Mouse (Mus musculus) C2C12 (cell line): ENCODE results near the gene Cnnm2. TPM values are rescaled to one million over a fixed set of nuclear protein-coding genes. Genes with fewer than 3 reads are reported as not detected.

Experiments used
- H3K27me3 ChIP-seq: one replicate; pipeline ENCODE4 v1.6.1; 2011; ENCODE audit not compliant: control insufficient read depth, insufficient read depth, insufficient read length
- H3K36me3 ChIP-seq: one replicate; pipeline ENCODE4 v1.6.1; 2011; ENCODE audit not compliant: control insufficient read depth, insufficient read depth
- H3K4me3 ChIP-seq: one replicate; pipeline ENCODE4 v1.5.1; 2011; ENCODE audit warnings: mild to moderate bottlenecking, control low read depth; ENCODE audit not compliant: poor library complexity, insufficient read depth, severe bottlenecking
- H3K79me2 ChIP-seq: one replicate; pipeline ENCODE4 v1.6.1; 2011; ENCODE audit not compliant: control insufficient read depth, insufficient read depth
- H3K79me3 ChIP-seq: one replicate; pipeline ENCODE4 v1.6.1; 2011; ENCODE audit warnings: low read depth, control low read depth
- H3ac ChIP-seq: one replicate; pipeline ENCODE3; 2011; ENCODE audit warnings: low read depth; ENCODE audit not compliant: control insufficient read depth, insufficient read length
- CEBPB ChIP-seq: IDR thresholded peaks from one replicate; pipeline ENCODE4 v1.6.1; 2011; ENCODE audit warnings: low read depth, mild to moderate bottlenecking, control low read depth, moderate library complexity
- CTCF ChIP-seq: IDR thresholded peaks from one replicate; pipeline ENCODE4 v1.5.1; 2011; ENCODE audit not compliant: control insufficient read depth, insufficient read depth, insufficient read length
- FOSL1 ChIP-seq: IDR thresholded peaks from one replicate; pipeline ENCODE4 v1.8.0; 2011; ENCODE audit warnings: mild to moderate bottlenecking, low read length; ENCODE audit not compliant: poor library complexity, insufficient read depth, severe bottlenecking
- MAX ChIP-seq: IDR thresholded peaks from one replicate; pipeline ENCODE4 v1.6.1; 2011; ENCODE audit warnings: mild to moderate bottlenecking, control low read depth
- MYOD1 ChIP-seq: IDR thresholded peaks from one replicate; pipeline ENCODE4 v1.6.1; 2011; ENCODE audit warnings: low read depth; ENCODE audit not compliant: control insufficient read depth, insufficient read length
- MYOG ChIP-seq: IDR thresholded peaks from one replicate; pipeline ENCODE4 v1.6.1; 2011; ENCODE audit not compliant: control insufficient read depth, insufficient read length; ENCODE audit errors: extremely low read depth
- USF1 ChIP-seq: IDR thresholded peaks from one replicate; pipeline ENCODE4 v1.6.1; 2011; ENCODE audit warnings: low read depth, mild to moderate bottlenecking, control low read depth, moderate library complexity
- polyA plus RNA-seq: library from polyadenylated mRNA; unstranded; fragments of >200 nt; fragmentation: generic; extraction: Trizol; gene quantifications from one replicate; pipeline ENCODE4 v1.2.1, GENCODE M21; 2012; ENCODE audit warnings: missing spikeins

Cnnm2 gene
- polyA plus RNA-seq, 1 experiment, result 4.1 TPM

GRCm38 (mm10) chr19:46823759-46824158, 62.4 kb downstream of the Cnnm2 start:
- Histone ChIP-seq H3ac (no peak overlapping the region), H3K79me2 (no peaks in the 10 kb centered on the region), H3K79me3 (peaks cover 1% of the 10 kb centered on the region), H3K36me3 (no peaks in the 10 kb centered on the region), H3K27me3 (no peaks in the 10 kb centered on the region), H3K4me3 (no peak overlapping the region)
- no peak for TF ChIP-seq FOSL1
- TF ChIP-seq MYOG, result no peak
- TF ChIP-seq CEBPB, result no peak
- no peak for TF ChIP-seq MYOD1
- no peak for TF ChIP-seq MAX
- no peak for TF ChIP-seq USF1
- no peak for TF ChIP-seq CTCF

- no peak for TF ChIP-seq MYOD1
- TF ChIP-seq CEBPB, result no peak
- TF ChIP-seq FOSL1, result no peak
- TF ChIP-seq USF1, result no peak
- no peak for TF ChIP-seq MYOG
- TF ChIP-seq MAX, result no peak
- TF ChIP-seq CTCF, result no peak
- Histone ChIP-seq H3K27me3 (no peaks in the 10 kb centered on the region), H3K79me2 (no peaks in the 10 kb centered on the region), H3ac (no peak overlapping the region), H3K36me3 (no peaks in the 10 kb centered on the region), H3K79me3 (peaks cover 1% of the 10 kb centered on the region), H3K4me3 (no peak overlapping the region)
Observed at GRCm38 (mm10) chr19:46824867-46825266, 63.5 kb downstream of the Cnnm2 start.

- TF ChIP-seq MAX (no peak), MYOD1 (no peak), FOSL1 (no peak), CEBPB (no peak), USF1 (no peak), MYOG (no peak), CTCF (no peak)
- Histone ChIP-seq H3K79me3 (no peaks in the 10 kb centered on the region), H3K36me3 (no peaks in the 10 kb centered on the region)
Observed at GRCm38 (mm10) chr19:46827654-46828165, 66.3 kb downstream of the Cnnm2 start.

GRCm38 (mm10) chr19:46828961-46829360, 67.6 kb downstream of the Cnnm2 start:
- Histone ChIP-seq H3K79me2 (no peaks in the 10 kb centered on the region), H3K4me3 (no peak overlapping the region), H3K36me3 (no peaks in the 10 kb centered on the region), H3ac (no peak overlapping the region), H3K27me3 (no peaks in the 10 kb centered on the region), H3K79me3 (no peaks in the 10 kb centered on the region)
- TF ChIP-seq MYOG (no peak), MYOD1 (peak; percentile 71)

More at GRCm38 (mm10) chr19:46827654-46828165, 66.3 kb downstream of the Cnnm2 start:
- H3K27me3 ChIP-seq, result no peaks in the 10 kb centered on the region
- H3K79me2 ChIP-seq, result no peaks in the 10 kb centered on the region
- H3ac ChIP-seq, result no peak overlapping the region
- H3K4me3 ChIP-seq, result no peak overlapping the region

DNA sequence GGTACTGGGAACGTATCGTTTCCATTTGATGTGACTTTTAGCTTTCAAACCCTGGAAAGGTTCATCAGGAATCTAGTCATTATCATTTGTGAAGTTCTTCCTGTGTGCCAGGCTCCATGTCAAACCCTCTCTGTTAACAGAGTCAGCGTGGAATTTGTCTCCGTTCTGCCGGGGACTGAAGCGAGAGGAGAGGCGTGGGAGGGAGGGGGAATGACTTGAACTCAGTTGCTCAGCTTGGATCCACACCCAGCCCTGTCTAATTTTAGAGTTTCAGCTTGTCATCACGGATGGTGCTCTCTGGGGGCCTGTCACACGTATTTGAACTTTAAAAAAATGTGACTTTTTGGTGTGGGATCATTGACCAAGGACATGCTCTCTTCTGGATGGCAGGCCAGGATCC, 70.0 kb downstream of the Cnnm2 start:
- H3K79me2 ChIP-seq, result no peaks in the 10 kb centered on the region
- TF ChIP-seq USF1, result no peak
- no peak for TF ChIP-seq MYOD1
- TF ChIP-seq MAX, result no peak
- TF ChIP-seq FOSL1, result no peak
- no peak for TF ChIP-seq MYOG
- TF ChIP-seq CTCF, result no peak

DNA sequence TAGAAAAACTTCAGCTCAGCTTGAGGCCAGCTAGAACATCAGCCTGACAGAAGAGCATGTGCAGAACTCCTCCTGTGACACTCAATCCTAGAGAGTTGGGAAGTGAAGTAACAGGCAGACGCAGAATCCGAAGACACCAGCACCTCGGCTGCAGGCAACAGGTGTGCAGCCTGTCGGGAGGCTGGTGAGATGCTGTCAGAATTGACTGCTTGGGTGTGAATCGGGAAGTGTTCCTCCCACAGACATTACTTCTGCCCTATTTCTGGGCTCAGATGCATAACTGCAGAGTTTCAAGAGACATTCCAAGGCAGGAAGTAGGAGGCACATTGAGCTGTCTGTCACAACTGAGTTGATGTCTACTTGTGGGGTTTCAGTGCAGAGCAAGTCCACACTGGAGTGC, 72.9 kb downstream of the Cnnm2 start:
- no peaks in the 10 kb centered on the region for H3K79me2 ChIP-seq
- no peaks in the 10 kb centered on the region for H3K36me3 ChIP-seq
- H3K27me3 ChIP-seq, result no peaks in the 10 kb centered on the region
- TF ChIP-seq FOSL1, result no peak
- no peak for TF ChIP-seq MYOG
- TF ChIP-seq CTCF, result no peak
- no peak for TF ChIP-seq MAX
- no peak for TF ChIP-seq USF1
- TF ChIP-seq MYOD1, result no peak
- no peak for TF ChIP-seq CEBPB
- H3ac ChIP-seq, result no peak overlapping the region
- H3K79me3 ChIP-seq, result no peaks in the 10 kb centered on the region
- no peak overlapping the region for H3K4me3 ChIP-seq

More for the DNA sequence above, 70.0 kb downstream of the Cnnm2 start:
- Histone ChIP-seq H3K79me3 (no peaks in the 10 kb centered on the region), H3K36me3 (no peaks in the 10 kb centered on the region), H3K4me3 (no peak overlapping the region), H3ac (no peak overlapping the region), H3K27me3 (no peaks in the 10 kb centered on the region)
